Mouse (Mus musculus): Measurements from ENCODE around the gene Chpf.

DNA sequence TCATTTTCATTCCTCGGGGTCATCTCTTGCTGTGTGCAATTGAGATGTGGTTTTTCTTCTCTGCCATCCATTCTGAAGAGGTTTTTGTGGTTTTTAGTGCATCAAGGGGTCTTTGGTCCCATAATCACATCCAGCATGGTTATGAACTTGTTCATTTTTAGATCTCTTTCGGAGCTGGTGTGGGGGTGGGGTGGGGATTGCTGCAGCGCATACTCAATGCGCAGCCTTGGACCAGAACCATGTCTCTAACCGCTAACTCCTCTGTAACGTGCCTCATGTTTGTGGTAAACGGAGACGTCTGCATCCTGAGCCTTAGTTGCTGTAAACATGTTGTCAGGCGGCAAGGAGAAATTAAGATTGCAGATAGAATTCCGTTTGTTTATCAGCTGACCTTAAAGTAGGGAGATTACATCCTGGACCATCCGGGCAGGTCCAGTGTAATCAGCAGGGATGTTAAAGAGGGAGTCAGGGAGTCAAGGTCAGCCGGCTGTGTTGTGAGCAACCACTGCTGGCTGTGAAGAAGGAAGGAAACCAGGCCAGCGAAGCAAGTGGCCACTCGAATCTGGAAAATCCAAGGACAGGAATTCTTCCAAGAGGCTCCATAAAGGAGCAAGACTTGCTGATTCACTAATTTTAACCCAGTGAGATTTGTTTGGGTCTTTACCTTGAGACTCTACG, 37.7 kb upstream of the Chpf start:
- TF ChIP-seq CTCF (IDR thresholded peaks at IDR 0.05; ENCODE audit: extremely low read depth, insufficient read length, insufficient replicate concordance, low read depth, low read length) (no peak), POLR2A (IDR thresholded peaks at IDR 0.05; ENCODE audit: low read depth, low read length) (no peak)
